Mouse (Mus musculus): ENCODE measurements at regions not wholly inside any gene's neighbourhood (a gene's known extent, or its start where the extent isn't known, plus 50 kb on each side); places are given as distances from the start of the nearest gene placed in this dataset.

- no peak for TF ChIP-seq POLR2A (IDR thresholded peaks at IDR 0.05; ENCODE audit: low read depth, low read length)
- TF ChIP-seq CTCF (IDR thresholded peaks at IDR 0.05; ENCODE audit: extremely low read depth, insufficient read depth, insufficient read length, insufficient replicate concordance): no peak
These were observed 84.8 kb downstream of the Insig2 start for GRCm38 (mm10) chr1:121247556-121247955.
